Mouse (Mus musculus) midbrain, embryonic 15.5 days (tissue): ENCODE measurements around the gene Cetn4. TPM values are rescaled to one million over a fixed set of nuclear protein-coding genes. Genes with fewer than 3 reads are reported as not detected.

Experiments used
- ATAC-seq: fragments of 200-750 bp; cut with Nextera tagmentation; replicated peaks from 2 replicates; pipeline ENCODE4 v1.8.0; 2017; ENCODE audit warnings: moderate TSS enrichment
- H3K27ac ChIP-seq: fragments of 300-500 bp; sonication (generic); 2 replicates; pipeline ENCODE4 v1.5.1; 2015; ENCODE audit warnings: mild to moderate bottlenecking, inconsistent platforms
- H3K27me3 ChIP-seq: fragments of 300-500 bp; sonication (generic); replicated peaks from 2 replicates; pipeline ENCODE4 v1.6.1; 2015; ENCODE audit warnings: inconsistent platforms
- H3K36me3 ChIP-seq: fragments of 300-500 bp; sonication (generic); replicated peaks from 2 replicates; pipeline ENCODE4 v1.6.1; 2015; ENCODE audit warnings: inconsistent platforms
- H3K4me1 ChIP-seq: fragments of 300-500 bp; sonication (generic); 2 replicates; pipeline ENCODE4 v1.6.1; 2015; ENCODE audit warnings: inconsistent platforms
- H3K4me2 ChIP-seq: fragments of 300-500 bp; sonication (generic); 2 replicates; pipeline ENCODE4 v1.6.1; 2015; ENCODE audit warnings: inconsistent platforms, mild to moderate bottlenecking, moderate library complexity
- H3K4me3 ChIP-seq: fragments of 300-500 bp; sonication (generic); 2 replicates; pipeline ENCODE4 v1.5.1; 2015; ENCODE audit warnings: mild to moderate bottlenecking, inconsistent platforms
- H3K9ac ChIP-seq: fragments of 300-500 bp; sonication (generic); 2 replicates; pipeline ENCODE4 v1.6.1; 2015; ENCODE audit warnings: mild to moderate bottlenecking, inconsistent platforms
- H3K9me3 ChIP-seq: fragments of 300-500 bp; sonication (generic); 2 replicates; pipeline ENCODE4 v1.6.1; 2016; ENCODE audit warnings: inconsistent platforms
- WGBS: fragments of 180-500 bp; shearing (Covaris S2); methylation state at CpG from one replicate; pipeline ENCODE4 v1.1.7; 2015; ENCODE audit warnings: mixed read lengths; 5-methylcytosine and 5-hydroxymethylcytosine counted together
- polyA plus RNA-seq: library from polyadenylated mRNA; unstranded; fragments of >200 nt; fragmentation: Nextera tagmentation; extraction: Ambion mirVana; gene quantifications from 2 replicates; pipeline ENCODE4 v1.2.1, GENCODE M21; 2015

Gene Cetn4
- polyA plus RNA-seq, 1 experiment from 2014 or later, result 2.8 TPM

DNA sequence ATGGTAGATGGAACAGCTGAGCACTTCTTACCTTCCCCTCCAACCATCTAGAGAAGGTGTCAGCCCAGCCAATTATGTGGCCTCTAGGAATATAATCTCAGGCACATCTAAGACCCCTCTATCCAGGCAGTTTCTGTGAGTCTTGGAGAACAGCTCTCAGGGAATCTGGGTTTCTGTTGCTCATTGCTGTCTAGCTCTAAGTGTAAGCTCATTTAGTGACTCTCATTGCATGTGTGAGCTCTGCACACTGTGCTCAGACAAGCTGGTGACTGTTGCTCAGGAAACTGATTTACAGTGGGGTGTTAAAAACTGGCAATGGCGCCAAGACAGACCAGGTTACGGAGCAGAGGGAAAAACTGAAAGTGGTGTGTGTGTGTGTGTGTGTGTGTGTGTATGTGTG is 20.6 kb downstream of the Cetn4 start:
- no peak overlapping the region for H3K4me2 ChIP-seq

GRCm38 (mm10) chr3:37290881-37291541 is 21.5 kb downstream of the Cetn4 start:
- Histone ChIP-seq H3K36me3 (no peaks in the 10 kb centered on the region), H3K4me2 (no peak overlapping the region), H3K9me3 (no peaks in the 10 kb centered on the region), H3K27me3 (no peaks in the 10 kb centered on the region), H3K4me1 (no peaks in the 10 kb centered on the region), H3K27ac (no peak overlapping the region), H3K4me3 (no peak overlapping the region), H3K9ac (no peak overlapping the region)
- 69% methylated on average over 7 of the region's 7 CpGs for WGBS
- no peak for ATAC-seq

More for the DNA sequence above, 20.6 kb downstream of the Cetn4 start:
- 96% methylated on average over 2 of the region's 2 CpGs for WGBS
- Histone ChIP-seq H3K9me3 (no peaks in the 10 kb centered on the region), H3K27ac (no peak overlapping the region), H3K4me1 (no peaks in the 10 kb centered on the region), H3K4me3 (no peak overlapping the region), H3K27me3 (no peaks in the 10 kb centered on the region), H3K36me3 (no peaks in the 10 kb centered on the region), H3K9ac (no peak overlapping the region)
- no peak for ATAC-seq

DNA sequence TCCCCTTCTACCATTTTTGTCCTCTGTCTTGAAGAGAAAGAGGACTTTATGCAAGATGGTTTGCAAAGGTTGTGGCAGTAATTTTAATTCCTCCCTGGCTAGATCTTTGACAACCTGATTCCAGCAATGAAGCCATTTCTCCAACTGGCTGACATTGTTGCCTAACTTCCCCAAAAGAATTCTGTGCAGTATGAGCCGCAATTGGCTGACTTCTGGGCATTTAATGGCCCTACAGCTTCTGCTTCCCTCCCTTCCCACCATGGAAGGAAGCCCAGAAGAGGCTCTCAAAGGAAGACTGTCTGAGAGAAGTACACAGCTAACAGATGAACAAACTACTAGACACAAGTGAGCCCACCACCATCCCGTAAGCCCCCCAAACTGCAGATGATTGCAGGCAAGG is 23.3 kb downstream of the Cetn4 start:
- no peaks in the 10 kb centered on the region for H3K36me3 ChIP-seq
- no peak overlapping the region for H3K9ac ChIP-seq
- 92% methylated on average over 2 of the region's 2 CpGs for WGBS
- H3K27ac ChIP-seq, result no peak overlapping the region
- ATAC-seq, result no peak
- no peaks in the 10 kb centered on the region for H3K4me1 ChIP-seq
- no peak overlapping the region for H3K4me3 ChIP-seq
- H3K27me3 ChIP-seq, result no peaks in the 10 kb centered on the region
- H3K9me3 ChIP-seq, result no peaks in the 10 kb centered on the region
- no peak overlapping the region for H3K4me2 ChIP-seq

DNA sequence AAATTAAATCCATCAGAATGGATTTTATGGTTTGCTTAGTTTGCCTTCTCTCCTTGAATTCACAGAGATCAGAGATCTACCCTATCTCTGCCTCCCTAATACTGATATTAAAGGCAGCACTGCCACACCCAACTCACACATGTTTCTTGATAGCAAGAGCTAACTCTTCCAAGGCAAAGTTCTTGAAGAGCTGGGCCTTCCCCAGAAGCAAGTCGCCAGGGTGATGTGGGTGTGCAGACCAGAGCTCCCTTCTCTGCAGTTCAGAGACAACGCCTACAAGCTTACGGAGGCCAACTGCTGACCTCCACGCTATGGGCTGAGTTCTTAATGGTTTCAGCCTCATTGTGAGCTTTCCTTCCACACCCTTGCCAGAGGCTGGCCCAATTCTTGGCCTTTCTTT is 29.3 kb downstream of the Cetn4 start:
- H3K9me3 ChIP-seq, result no peaks in the 10 kb centered on the region
- H3K27ac ChIP-seq, result no peak overlapping the region
- no peak overlapping the region for H3K4me3 ChIP-seq
- no peak overlapping the region for H3K4me2 ChIP-seq
- H3K27me3 ChIP-seq, result no peaks in the 10 kb centered on the region
- 80% methylated on average over 4 of the region's 4 CpGs for WGBS
- ATAC-seq, result no peak
- H3K9ac ChIP-seq, result no peak overlapping the region
- H3K36me3 ChIP-seq, result no peaks in the 10 kb centered on the region
- no peaks in the 10 kb centered on the region for H3K4me1 ChIP-seq

GRCm38 (mm10) chr3:37282299-37282922 is 30.1 kb downstream of the Cetn4 start:
- H3K27ac ChIP-seq, result no peak overlapping the region
- no peaks in the 10 kb centered on the region for H3K36me3 ChIP-seq
- H3K4me2 ChIP-seq, result no peak overlapping the region
- no peaks in the 10 kb centered on the region for H3K27me3 ChIP-seq
- H3K9ac ChIP-seq, result no peak overlapping the region
- H3K4me3 ChIP-seq, result no peak overlapping the region
- H3K4me1 ChIP-seq, result no peaks in the 10 kb centered on the region
- H3K9me3 ChIP-seq, result no peaks in the 10 kb centered on the region
- ATAC-seq, result no peak
- 80% methylated on average over 11 of the region's 11 CpGs for WGBS

- Histone ChIP-seq H3K4me3 (no peak overlapping the region), H3K4me2 (no peak overlapping the region), H3K27me3 (no peaks in the 10 kb centered on the region), H3K9ac (no peak overlapping the region), H3K27ac (no peak overlapping the region), H3K4me1 (no peaks in the 10 kb centered on the region), H3K36me3 (no peaks in the 10 kb centered on the region), H3K9me3 (no peaks in the 10 kb centered on the region)
- WGBS, result 83% methylated on average over 8 of the region's 8 CpGs
- ATAC-seq, result no peak
Observed at GRCm38 (mm10) chr3:37280871-37281270, 31.6 kb downstream of the Cetn4 start.

- Histone ChIP-seq H3K4me3 (no peak overlapping the region), H3K27me3 (no peaks in the 10 kb centered on the region), H3K27ac (no peak overlapping the region), H3K4me2 (no peak overlapping the region), H3K9ac (no peak overlapping the region), H3K9me3 (no peaks in the 10 kb centered on the region), H3K36me3 (no peaks in the 10 kb centered on the region), H3K4me1 (no peaks in the 10 kb centered on the region)
- WGBS, result 90% methylated on average over 1 of the region's 1 CpGs
- ATAC-seq, result no peak
Observed at GRCm38 (mm10) chr3:37280221-37280620, 32.3 kb downstream of the Cetn4 start.

DNA sequence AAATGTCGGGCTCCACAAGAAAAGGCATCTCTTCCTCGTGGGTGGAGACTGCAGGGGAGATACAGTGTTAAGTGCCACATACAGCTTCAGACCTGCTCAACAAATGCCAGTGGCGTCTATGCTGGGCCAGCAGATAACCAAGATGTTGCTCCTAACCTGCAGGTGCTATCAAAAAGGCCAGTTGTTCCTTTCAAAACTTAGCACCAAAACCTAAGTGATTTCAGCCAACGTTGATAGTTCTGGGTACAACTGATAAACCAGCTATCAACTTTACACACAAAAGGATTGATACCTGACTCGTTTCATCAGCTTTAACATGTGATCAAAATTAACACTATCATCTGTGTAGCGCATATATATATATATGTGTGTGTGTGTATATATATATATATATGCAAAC is 37.8 kb downstream of the Cetn4 start:
- H3K4me1 ChIP-seq, result no peaks in the 10 kb centered on the region
- no peaks in the 10 kb centered on the region for H3K36me3 ChIP-seq
- H3K4me3 ChIP-seq, result no peak overlapping the region
- no peaks in the 10 kb centered on the region for H3K9me3 ChIP-seq
- H3K27me3 ChIP-seq, result no peaks in the 10 kb centered on the region
- H3K4me2 ChIP-seq, result no peak overlapping the region
- no peak overlapping the region for H3K9ac ChIP-seq
- 85% methylated on average over 6 of the region's 6 CpGs for WGBS
- H3K27ac ChIP-seq, result no peak overlapping the region
- no peak for ATAC-seq

GRCm38 (mm10) chr3:37273092-37273491 is 39.4 kb downstream of the Cetn4 start:
- Histone ChIP-seq H3K9ac (no peak overlapping the region), H3K36me3 (no peaks in the 10 kb centered on the region), H3K4me3 (no peak overlapping the region), H3K27me3 (no peaks in the 10 kb centered on the region), H3K4me2 (no peak overlapping the region), H3K27ac (no peak overlapping the region), H3K9me3 (no peaks in the 10 kb centered on the region), H3K4me1 (no peaks in the 10 kb centered on the region)
- no peak for ATAC-seq
- 88% methylated on average over 7 of the region's 7 CpGs for WGBS

DNA sequence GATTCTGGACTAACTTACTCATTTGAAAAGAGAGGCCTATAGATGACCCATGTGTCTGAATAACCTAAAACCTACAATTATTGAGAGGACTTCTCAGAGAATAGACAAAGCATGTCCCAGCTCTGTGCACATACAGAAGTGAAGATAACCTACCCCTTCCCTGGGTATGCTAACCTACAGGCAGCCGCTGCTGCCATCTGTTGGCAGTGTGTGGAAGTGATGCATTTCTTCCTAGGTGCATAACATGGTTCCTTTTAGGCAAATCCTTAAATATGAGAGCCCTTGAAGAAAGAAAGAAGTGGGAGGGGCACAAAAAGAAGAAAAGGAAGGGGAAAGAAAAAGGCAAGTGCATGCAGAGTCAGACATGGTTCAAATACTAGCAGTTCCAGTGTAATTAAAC is 41.3 kb downstream of the Cetn4 start:
- H3K9ac ChIP-seq, result no peak overlapping the region
- H3K4me3 ChIP-seq, result no peak overlapping the region
- no peaks in the 10 kb centered on the region for H3K27me3 ChIP-seq
- H3K27ac ChIP-seq, result no peak overlapping the region
- ATAC-seq, result no peak
- H3K4me1 ChIP-seq, result no peaks in the 10 kb centered on the region
- 8% methylated on average over 1 of the region's 1 CpGs for WGBS
- H3K4me2 ChIP-seq, result no peak overlapping the region
- no peaks in the 10 kb centered on the region for H3K36me3 ChIP-seq
- no peaks in the 10 kb centered on the region for H3K9me3 ChIP-seq

GRCm38 (mm10) chr3:37269926-37270325 is 42.6 kb downstream of the Cetn4 start:
- Histone ChIP-seq H3K9ac (no peak overlapping the region), H3K4me1 (no peaks in the 10 kb centered on the region), H3K9me3 (no peaks in the 10 kb centered on the region), H3K4me3 (no peak overlapping the region), H3K36me3 (no peaks in the 10 kb centered on the region), H3K4me2 (no peak overlapping the region), H3K27me3 (no peaks in the 10 kb centered on the region), H3K27ac (no peak overlapping the region)
- no peak for ATAC-seq
- 79% methylated on average over 4 of the region's 4 CpGs for WGBS

- WGBS, result 79% methylated on average over 11 of the region's 11 CpGs
- H3K9me3 ChIP-seq, result no peaks in the 10 kb centered on the region
Observed at GRCm38 (mm10) chr3:37268338-37268737, 44.2 kb downstream of the Cetn4 start.

DNA sequence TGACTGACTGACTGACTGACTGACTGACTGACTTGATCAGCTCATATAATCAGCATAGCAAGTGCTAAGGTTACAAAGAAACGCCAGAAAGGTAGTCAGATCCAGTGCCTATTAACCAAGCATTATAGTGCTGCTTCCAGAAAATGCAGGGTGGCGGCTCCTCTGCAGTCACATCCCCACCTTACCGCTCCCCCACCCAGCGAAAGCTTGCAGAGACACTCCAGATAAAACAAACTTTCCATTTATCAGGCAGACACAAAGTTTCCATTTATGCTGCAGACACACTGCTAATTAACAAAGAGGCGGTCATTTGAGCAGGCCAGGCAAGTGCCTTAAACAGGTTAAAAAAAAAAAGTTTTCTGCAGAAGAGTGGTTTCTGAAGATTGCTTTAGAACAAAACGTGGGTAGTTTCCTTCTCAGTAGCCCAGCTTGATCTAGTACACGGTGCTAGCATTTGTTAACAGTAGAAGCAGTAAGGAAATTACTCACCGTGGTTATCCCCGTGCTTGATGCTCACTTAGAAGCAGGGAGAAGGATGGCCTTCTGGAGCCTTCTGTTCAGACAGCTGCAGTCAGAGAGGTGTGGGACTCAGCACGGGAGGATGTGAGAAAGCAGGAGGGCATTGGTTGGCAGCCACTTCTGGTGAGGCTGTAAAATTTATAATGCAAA is 53.0 kb downstream of the Cetn4 start:
- WGBS, result 78% methylated on average over 10 of the region's 10 CpGs
- Histone ChIP-seq H3K4me1 (no peaks in the 10 kb centered on the region), H3K4me2 (no peak overlapping the region), H3K4me3 (no peak overlapping the region), H3K27ac (no peak overlapping the region), H3K9me3 (no peaks in the 10 kb centered on the region), H3K27me3 (no peaks in the 10 kb centered on the region), H3K36me3 (no peaks in the 10 kb centered on the region), H3K9ac (no peak overlapping the region)
- ATAC-seq, result no peak

More at GRCm38 (mm10) chr3:37268338-37268737, 44.2 kb downstream of the Cetn4 start:
- H3K27me3 ChIP-seq, result no peaks in the 10 kb centered on the region
- H3K9ac ChIP-seq, result no peak overlapping the region
- no peaks in the 10 kb centered on the region for H3K4me1 ChIP-seq
- ATAC-seq, result no peak
- no peak overlapping the region for H3K27ac ChIP-seq
- no peaks in the 10 kb centered on the region for H3K36me3 ChIP-seq
- H3K4me2 ChIP-seq, result no peak overlapping the region
- H3K4me3 ChIP-seq, result no peak overlapping the region
